Mouse (Mus musculus) stomach, embryonic 16.5 days (tissue): ENCODE data around the gene Prl8a1. TPM values are rescaled to one million over a fixed set of nuclear protein-coding genes. Genes with fewer than 3 reads are reported as not detected.

Experiments
- ATAC-seq: fragments of 200-750 bp; cut with Nextera tagmentation; 2 replicates; pipeline ENCODE4 v1.8.0; 2017; ENCODE audit warnings: moderate number of reproducible peaks, moderate TSS enrichment; ENCODE audit not compliant: insufficient read depth, low FRiP score
- H3K27ac ChIP-seq: fragments of 300-500 bp; sonication (generic); 2 replicates; pipeline ENCODE4 v1.5.1; 2014; ENCODE audit warnings: low read length
- H3K27me3 ChIP-seq: fragments of 300-500 bp; sonication (generic); 2 replicates; pipeline ENCODE4 v1.6.1; 2014; ENCODE audit warnings: low read length, control low read depth, mixed read lengths; ENCODE audit not compliant: control insufficient read depth, insufficient read depth
- H3K36me3 ChIP-seq: fragments of 300-500 bp; sonication (generic); 2 replicates; pipeline ENCODE4 v1.6.1; 2014; ENCODE audit warnings: low read length; ENCODE audit not compliant: control insufficient read depth, insufficient read depth
- H3K4me1 ChIP-seq: fragments of 300-500 bp; sonication (generic); 2 replicates; pipeline ENCODE4 v1.6.1; 2014; ENCODE audit warnings: low read length, control low read depth, mixed read lengths; ENCODE audit not compliant: control insufficient read depth, insufficient read depth
- H3K4me2 ChIP-seq: fragments of 300-500 bp; sonication (generic); 2 replicates; pipeline ENCODE4 v1.6.1; 2014; ENCODE audit warnings: low read depth, low read length, mixed read lengths
- H3K4me3 ChIP-seq: fragments of 300-500 bp; sonication (generic); replicated peaks from 2 replicates; pipeline ENCODE4 v1.5.1; 2014; ENCODE audit warnings: mild to moderate bottlenecking, low read length
- H3K9ac ChIP-seq: fragments of 300-500 bp; sonication (generic); 2 replicates; pipeline ENCODE4 v1.6.1; 2014; ENCODE audit warnings: low read length
- H3K9me3 ChIP-seq: fragments of 300-500 bp; sonication (generic); replicated peaks from 2 replicates; pipeline ENCODE4 v1.6.1; 2016; ENCODE audit warnings: low read length, control low read depth; ENCODE audit not compliant: control insufficient read depth
- WGBS: fragments of 180-500 bp; shearing (Covaris S2); extraction: QIAGEN DNeasy Blood & Tissue Kit; methylation state at CpG from one replicate; pipeline ENCODE4 v1.1.7; 2014; 5-methylcytosine and 5-hydroxymethylcytosine counted together
- polyA plus RNA-seq: library from polyadenylated mRNA; unstranded; fragments of >200 nt; fragmentation: Nextera tagmentation; extraction: Ambion mirVana; gene quantifications from 2 replicates; pipeline ENCODE4 v1.2.1, GENCODE M21; 2015

Prl8a1 gene
- polyA plus RNA-seq = not detected in 2 replicates

DNA sequence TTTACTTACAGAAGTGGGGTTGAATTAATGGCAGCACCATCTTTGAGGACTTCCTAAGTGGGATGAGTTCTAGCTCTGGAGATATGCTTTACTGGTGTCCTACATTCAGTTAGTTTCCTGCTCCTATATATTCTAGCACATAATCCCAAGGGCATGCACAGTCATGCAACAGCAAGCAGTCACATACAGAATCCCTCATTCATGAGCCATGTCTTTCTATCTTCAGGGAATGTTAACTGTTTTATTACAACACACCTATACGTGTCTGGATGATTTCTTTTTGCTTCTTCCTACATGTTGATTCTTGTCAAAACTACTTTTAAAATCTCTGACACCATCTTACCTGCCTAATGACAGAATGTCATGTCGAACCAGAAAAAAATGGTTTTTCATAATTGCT is at the start of gene Prl8a1:
Gene Prl8a1, minus strand, starts transcription at position 101 of the 400 bp plus-strand sequence.
- Histone ChIP-seq H3K9me3 (no peaks in the 10 kb centered on the region), H3K36me3 (no peaks in the 10 kb centered on the region), H3K4me2 (no peak within 1 kb of the TSS), H3K27me3 (no peaks in the 10 kb centered on the region), H3K27ac (no peak within 1 kb of the TSS), H3K4me3 (no peak within 1 kb of the TSS), H3K4me1 (no peaks in the 10 kb centered on the region), H3K9ac (no peak within 1 kb of the TSS)
- 67% methylated on average over 2 of the region's 2 CpGs for WGBS
- ATAC-seq = no peak

GRCm38 (mm10) chr13:27610482-27610881 is 28.5 kb upstream of the Prl8a1 start, which contains the start of gene Prl7b1:
TSS of gene Prl7b1 (minus strand) at chr13:27610582.
- WGBS = 70% methylated on average over 4 of the region's 4 CpGs
- ATAC-seq = no peak

DNA sequence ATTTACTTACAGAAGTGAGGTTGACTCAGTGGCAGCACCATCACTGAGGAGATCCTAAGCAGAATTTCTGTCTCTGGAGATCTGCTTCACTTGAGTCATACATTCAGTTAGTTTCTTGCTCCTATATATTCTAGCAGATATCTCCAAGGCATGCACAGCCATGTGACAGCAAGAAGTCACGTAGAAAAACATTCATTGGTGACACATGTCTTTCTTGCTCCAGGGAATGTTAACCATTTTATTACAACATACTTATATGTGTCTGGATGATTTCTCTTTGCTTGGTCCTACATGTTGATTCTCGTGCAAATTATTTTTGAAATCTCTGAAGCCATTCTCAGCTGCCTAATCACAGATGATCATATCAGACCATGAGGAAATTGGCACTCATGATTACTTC is 17.5 kb downstream of the Prl8a1 start, which contains the start of gene Prl8a9:
Gene Prl8a9, minus strand, starts transcription at position 101 of the 400 bp plus-strand sequence.
- no peaks in the 10 kb centered on the region for H3K36me3 ChIP-seq
- ATAC-seq = no peak
- H3K4me3 ChIP-seq = no peak within 1 kb of the TSS
- H3K4me2 ChIP-seq = no peak within 1 kb of the TSS
- no peak within 1 kb of the TSS for H3K27ac ChIP-seq
- H3K9ac ChIP-seq = no peak within 1 kb of the TSS
- H3K4me1 ChIP-seq = no peaks in the 10 kb centered on the region
- H3K27me3 ChIP-seq = no peaks in the 10 kb centered on the region
- 85% methylated on average over 2 of the region's 2 CpGs for WGBS
- H3K9me3 ChIP-seq = no peaks in the 10 kb centered on the region

More at GRCm38 (mm10) chr13:27610482-27610881, 28.5 kb upstream of the Prl8a1 start, which contains the start of gene Prl7b1:
- Histone ChIP-seq H3K4me2 (no peak within 1 kb of the TSS), H3K36me3 (no peaks in the 10 kb centered on the region), H3K9me3 (no peaks in the 10 kb centered on the region), H3K9ac (no peak within 1 kb of the TSS), H3K27ac (no peak within 1 kb of the TSS), H3K27me3 (no peaks in the 10 kb centered on the region), H3K4me3 (no peak within 1 kb of the TSS), H3K4me1 (no peaks in the 10 kb centered on the region)

DNA sequence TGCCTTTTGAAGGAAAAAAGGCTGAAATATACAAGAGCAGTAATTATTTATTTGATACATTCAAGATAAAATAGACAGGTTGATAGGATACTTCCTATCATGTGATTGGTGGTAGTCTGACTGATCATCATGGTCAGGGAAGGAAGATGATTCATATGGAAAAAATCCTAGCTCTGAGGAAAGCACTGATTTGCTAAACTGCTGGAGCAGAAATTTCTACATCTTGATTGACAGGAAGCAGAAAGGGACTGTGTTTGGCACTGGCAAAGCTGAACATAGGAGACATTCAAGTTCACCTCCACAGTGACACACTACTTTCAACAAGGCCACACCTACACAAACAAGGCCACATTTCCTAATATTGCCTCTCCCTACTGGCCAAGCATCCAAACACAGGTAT is 28.6 kb downstream of the Prl8a1 start:
- Histone ChIP-seq H3K27me3 (no peaks in the 10 kb centered on the region), H3K4me2 (no peak overlapping the region), H3K9me3 (no peaks in the 10 kb centered on the region), H3K36me3 (no peaks in the 10 kb centered on the region), H3K27ac (no peak overlapping the region), H3K4me1 (no peaks in the 10 kb centered on the region), H3K9ac (no peak overlapping the region), H3K4me3 (no peak overlapping the region)
- no peak for ATAC-seq

Other genes starting within 250 kb of the Prl8a1 start
- not detected in 2 replicates for gene Prl8a2, start 236.5 kb downstream of the Prl8a1 start, polyA plus RNA-seq
- gene Prl2b1, start 191.3 kb downstream of the Prl8a1 start, polyA plus RNA-seq = not detected in 2 replicates
- gene Prl8a6, start 143.5 kb downstream of the Prl8a1 start, polyA plus RNA-seq = not detected in 2 replicates
- not detected in 2 replicates for gene Prl8a8, start 69.0 kb downstream of the Prl8a1 start, polyA plus RNA-seq
- gene Prl8a9, start 17.6 kb downstream of the Prl8a1 start, polyA plus RNA-seq = not detected in 2 replicates
- gene Prl7b1, start 28.4 kb upstream of the Prl8a1 start, polyA plus RNA-seq = not detected in 2 replicates
- gene Prl7a1, start 60.3 kb upstream of the Prl8a1 start, polyA plus RNA-seq = not detected in 2 replicates
- gene Prl7a2, start 85.9 kb upstream of the Prl8a1 start, polyA plus RNA-seq = not detected in 2 replicates
- gene Prl7d1, start 134.6 kb upstream of the Prl8a1 start, polyA plus RNA-seq = not detected in 2 replicates
- not detected in 2 replicates for gene Prl7c1, start 198.6 kb upstream of the Prl8a1 start, polyA plus RNA-seq
- gene Prl2a1, start 219.5 kb upstream of the Prl8a1 start, polyA plus RNA-seq = not detected in 2 replicates